Mouse (Mus musculus): ENCODE results near the gene Tubg1. TPM values are rescaled to one million over a fixed set of nuclear protein-coding genes. Genes with fewer than 3 reads are reported as not detected.
A peak's percentile ranks its signal among the peaks of the same experiment; 100 is the strongest.
"Not testable (repeated sequence)": the region's sequence is repeated elsewhere in the genome, so short reads cannot be mapped to it uniquely, and the experiment has no call there.

Gene Tubg1
- polyA plus RNA-seq, 1 experiment from 2014 or later, result 63.1 TPM

DNA sequence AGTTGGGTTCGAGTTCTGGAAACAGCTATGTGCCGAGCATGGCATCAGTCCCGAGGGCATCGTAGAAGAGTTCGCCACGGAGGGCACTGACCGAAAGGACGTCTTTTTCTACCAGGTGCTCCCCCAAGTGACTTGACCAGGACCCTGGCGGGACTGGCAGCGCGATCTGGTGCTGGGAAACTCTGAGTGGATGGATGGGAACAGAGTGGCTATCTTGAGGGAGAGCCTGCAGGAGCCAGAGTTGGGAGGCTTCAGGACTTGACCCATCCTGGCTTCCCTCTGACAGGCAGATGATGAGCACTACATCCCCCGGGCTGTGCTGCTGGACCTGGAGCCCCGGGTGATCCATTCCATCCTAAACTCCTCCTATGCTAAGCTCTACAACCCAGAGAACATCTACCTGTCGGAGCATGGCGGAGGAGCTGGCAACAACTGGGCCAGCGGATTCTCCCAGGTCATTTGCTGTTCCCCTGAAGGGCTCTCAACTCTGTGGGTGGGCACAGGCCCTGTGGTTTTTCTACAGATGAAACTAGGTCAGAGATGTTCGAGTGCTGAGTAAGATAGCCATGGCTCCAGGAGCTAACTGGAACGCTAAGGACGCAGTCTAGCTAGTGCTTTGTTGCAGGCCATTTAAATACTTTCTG is 929 bp downstream of the Tubg1 start:
- Histone ChIP-seq H3K4me2 (ENCODE audit: low read length) (peak overlapping the region; percentile 95), H3K36me3 (ENCODE audit: control insufficient read depth, insufficient read depth, low read length) (peaks cover 43% of the 10 kb centered on the region), H3K9ac (ENCODE audit: low read length) (peak overlapping the region; percentile 91), H3K9me3 (ENCODE audit: control insufficient read depth, low read length) (no peaks in the 10 kb centered on the region), H3K4me1 (ENCODE audit: control insufficient read depth in 2 of 2, insufficient read depth in 2 of 2, low read length in 2 of 2) (peaks cover 5 to 28% of the 10 kb centered on the region in 2 experiments), H3K4me3 (ENCODE audit: control insufficient read depth in 1 of 2, insufficient read depth in 1 of 2, low read depth in 1 of 2, low read length in 2 of 2) (peak overlapping the region; percentile 77 to 82), H3K27me3 (ENCODE audit: control insufficient read depth, insufficient read depth, low read length) (no peaks in the 10 kb centered on the region), H3K27ac (replicated peaks in 1 of 2; ENCODE audit: control insufficient read depth in 1 of 2, insufficient read depth in 1 of 2, low read depth in 2 of 2, low read length in 2 of 2) (peak overlapping the region; percentile 89 to 94)
- no peak for ATAC-seq (ENCODE audit: insufficient number of reproducible peaks, insufficient read depth, low FRiP score, low read depth)
- 21% methylated on average over 19 of the region's 19 CpGs for WGBS

DNA sequence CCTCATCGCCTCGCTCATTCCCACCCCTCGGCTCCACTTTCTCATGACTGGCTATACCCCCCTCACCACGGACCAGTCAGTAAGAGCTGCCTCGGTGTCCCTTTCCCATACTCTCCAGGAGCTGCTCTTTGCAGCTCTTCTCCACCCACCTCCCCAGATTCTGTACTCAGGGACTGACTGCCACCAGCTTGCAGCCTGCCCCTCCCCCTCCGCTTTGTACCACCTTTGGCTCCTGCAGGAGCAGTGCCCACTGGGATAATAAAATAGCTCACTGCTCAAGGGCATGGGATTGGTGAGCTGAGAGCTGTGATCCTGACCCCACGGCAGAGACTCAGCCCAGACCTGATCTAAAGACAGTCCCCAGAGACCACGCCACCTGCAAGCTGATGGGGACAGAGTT is 4.8 kb downstream of the Tubg1 start:
- not testable (repeated sequence) for ATAC-seq (ENCODE audit: insufficient number of reproducible peaks, insufficient read depth, low FRiP score, low read depth)
- peaks cover 50% of the 10 kb centered on the region for H3K36me3 ChIP-seq (ENCODE audit: control insufficient read depth, insufficient read depth, low read length)

DNA sequence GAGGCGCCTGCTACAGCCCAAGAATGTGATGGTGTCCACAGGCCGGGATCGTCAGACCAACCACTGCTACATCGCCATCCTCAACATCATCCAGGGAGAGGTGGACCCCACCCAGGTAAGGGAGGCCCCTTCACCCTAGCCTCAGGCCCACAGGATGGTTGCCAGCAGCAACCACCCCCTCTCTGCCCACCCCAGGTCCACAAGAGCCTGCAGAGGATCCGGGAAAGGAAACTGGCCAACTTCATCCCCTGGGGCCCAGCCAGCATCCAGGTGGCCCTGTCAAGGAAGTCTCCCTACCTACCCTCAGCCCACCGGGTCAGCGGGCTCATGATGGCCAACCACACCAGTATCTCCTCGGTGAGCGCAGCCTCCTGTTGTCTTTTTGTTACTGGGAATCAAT is 5.3 kb downstream of the Tubg1 start:
- not testable (repeated sequence) for H3K4me2 ChIP-seq (ENCODE audit: low read length); H3K27me3 ChIP-seq (ENCODE audit: control insufficient read depth, insufficient read depth, low read length); H3K9me3 ChIP-seq (ENCODE audit: control insufficient read depth, low read length); ATAC-seq (ENCODE audit: insufficient number of reproducible peaks, insufficient read depth, low FRiP score, low read depth); H3K9ac ChIP-seq (ENCODE audit: low read length); H3K4me3 ChIP-seq (ENCODE audit: control insufficient read depth in 1 of 2, insufficient read depth in 1 of 2, low read depth in 1 of 2, low read length in 2 of 2); H3K27ac ChIP-seq (replicated peaks in 1 of 2; ENCODE audit: control insufficient read depth in 1 of 2, insufficient read depth in 1 of 2, low read depth in 2 of 2, low read length in 2 of 2)
- Histone ChIP-seq H3K36me3 (ENCODE audit: control insufficient read depth, insufficient read depth, low read length) (peaks cover 50% of the 10 kb centered on the region), H3K4me1 (ENCODE audit: control insufficient read depth in 2 of 2, insufficient read depth in 2 of 2, low read length in 2 of 2) (peaks cover 3 to 13% of the 10 kb centered on the region in 2 experiments)
- WGBS, result 88% methylated on average over 8 of the region's 9 CpGs

More for the DNA sequence above, 4.8 kb downstream of the Tubg1 start:
- not testable (repeated sequence) for H3K27me3 ChIP-seq (ENCODE audit: control insufficient read depth, insufficient read depth, low read length); H3K9me3 ChIP-seq (ENCODE audit: control insufficient read depth, low read length); H3K27ac ChIP-seq (replicated peaks in 1 of 2; ENCODE audit: control insufficient read depth in 1 of 2, insufficient read depth in 1 of 2, low read depth in 2 of 2, low read length in 2 of 2); H3K4me2 ChIP-seq (ENCODE audit: low read length); H3K4me3 ChIP-seq (ENCODE audit: control insufficient read depth in 1 of 2, insufficient read depth in 1 of 2, low read depth in 1 of 2, low read length in 2 of 2); H3K9ac ChIP-seq (ENCODE audit: low read length)
- peaks cover 3 to 11% of the 10 kb centered on the region in 2 experiments; a peak in 3 of 4 replicates for H3K4me1 ChIP-seq (ENCODE audit: control insufficient read depth in 2 of 2, insufficient read depth in 2 of 2, low read length in 2 of 2)
- WGBS, result 94% methylated on average over 8 of the region's 8 CpGs

DNA sequence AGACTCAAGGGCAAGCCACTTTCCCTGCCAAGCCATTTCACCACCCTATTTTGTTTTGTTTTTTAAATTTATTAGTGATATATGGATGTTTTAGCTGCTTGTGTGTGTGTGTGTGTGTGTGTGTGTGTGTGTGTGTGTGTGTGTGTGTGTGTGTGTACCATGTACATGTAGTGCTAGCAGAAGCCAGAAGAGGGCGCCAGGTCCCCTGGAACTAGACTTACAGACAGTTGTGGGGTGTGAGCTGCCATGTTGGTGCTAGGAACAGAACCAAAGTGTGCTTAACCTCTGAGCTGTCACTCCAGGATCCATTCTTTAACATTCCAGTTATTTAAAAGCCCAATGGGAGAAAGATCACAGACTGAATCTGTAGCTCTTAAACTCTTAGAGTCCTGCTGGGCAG is 7.3 kb downstream of the Tubg1 start:
- H3K27ac ChIP-seq (replicated peaks in 1 of 2; ENCODE audit: control insufficient read depth in 1 of 2, insufficient read depth in 1 of 2, low read depth in 2 of 2, low read length in 2 of 2), result no peak overlapping the region
- no peak overlapping the region for H3K4me3 ChIP-seq (ENCODE audit: control insufficient read depth in 1 of 2, insufficient read depth in 1 of 2, low read depth in 1 of 2, low read length in 2 of 2)
- ATAC-seq (ENCODE audit: insufficient number of reproducible peaks, insufficient read depth, low FRiP score, low read depth), result no peak
- peaks cover 11 to 15% of the 10 kb centered on the region in 2 experiments; a peak in 3 of 4 replicates for H3K4me1 ChIP-seq (ENCODE audit: control insufficient read depth in 2 of 2, insufficient read depth in 2 of 2, low read length in 2 of 2)
- no peaks in the 10 kb centered on the region for H3K27me3 ChIP-seq (ENCODE audit: control insufficient read depth, insufficient read depth, low read length)
- H3K9ac ChIP-seq (ENCODE audit: low read length), result no peak overlapping the region
- H3K36me3 ChIP-seq (ENCODE audit: control insufficient read depth, insufficient read depth, low read length), result peaks cover 44% of the 10 kb centered on the region
- 67% methylated on average over 1 of the region's 1 CpGs for WGBS
- no peaks in the 10 kb centered on the region for H3K9me3 ChIP-seq (ENCODE audit: control insufficient read depth, low read length)
- H3K4me2 ChIP-seq (ENCODE audit: low read length), result no peak overlapping the region

DNA sequence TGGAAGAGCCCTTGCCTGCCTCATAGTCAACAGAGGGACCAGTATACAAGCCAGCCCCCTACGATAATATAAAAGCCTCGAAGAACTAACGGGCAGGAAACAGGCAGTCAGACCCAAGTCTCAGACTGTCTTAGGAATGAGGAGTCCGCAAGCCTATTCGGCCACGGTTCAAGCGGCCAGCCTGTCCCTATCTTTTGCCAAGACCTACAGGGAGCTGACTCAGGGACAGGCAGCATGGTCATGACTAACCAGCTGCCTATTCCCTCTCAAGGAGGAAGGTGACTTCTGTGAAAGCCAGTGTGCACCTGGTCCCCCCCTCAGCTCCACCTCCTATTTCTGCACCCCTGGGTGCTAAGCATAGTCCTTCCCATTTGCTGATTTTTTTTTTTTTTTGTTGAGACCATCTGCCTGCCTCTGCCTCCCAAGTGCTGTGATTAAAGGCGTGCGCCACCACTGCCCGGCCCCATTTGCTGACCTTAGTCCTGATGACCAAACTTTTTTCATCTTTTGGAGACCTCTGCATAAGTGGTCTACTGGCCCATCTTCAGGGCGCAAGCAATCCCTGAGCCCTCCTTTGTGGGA is 9.3 kb downstream of the Tubg1 start:
- 78% methylated on average over 11 of the region's 11 CpGs for WGBS
- H3K9me3 ChIP-seq (ENCODE audit: control insufficient read depth, low read length), result no peaks in the 10 kb centered on the region
- H3K4me3 ChIP-seq (ENCODE audit: control insufficient read depth in 1 of 2, insufficient read depth in 1 of 2, low read depth in 1 of 2, low read length in 2 of 2), result no peak overlapping the region
- no peak overlapping the region for H3K9ac ChIP-seq (ENCODE audit: low read length)
- peaks cover 11 to 15% of the 10 kb centered on the region in 2 experiments; a peak in 3 of 4 replicates for H3K4me1 ChIP-seq (ENCODE audit: control insufficient read depth in 2 of 2, insufficient read depth in 2 of 2, low read length in 2 of 2)
- H3K36me3 ChIP-seq (ENCODE audit: control insufficient read depth, insufficient read depth, low read length), result peaks cover 24% of the 10 kb centered on the region
- H3K27me3 ChIP-seq (ENCODE audit: control insufficient read depth, insufficient read depth, low read length), result no peaks in the 10 kb centered on the region
- H3K4me2 ChIP-seq (ENCODE audit: low read length), result no peak overlapping the region
- peak overlapping the region in 1 of 2 experiments; percentile 50; a peak in 1 of 4 replicates for H3K27ac ChIP-seq (replicated peaks in 1 of 2; ENCODE audit: control insufficient read depth in 1 of 2, insufficient read depth in 1 of 2, low read depth in 2 of 2, low read length in 2 of 2)
- no peak for ATAC-seq (ENCODE audit: insufficient number of reproducible peaks, insufficient read depth, low FRiP score, low read depth)

DNA sequence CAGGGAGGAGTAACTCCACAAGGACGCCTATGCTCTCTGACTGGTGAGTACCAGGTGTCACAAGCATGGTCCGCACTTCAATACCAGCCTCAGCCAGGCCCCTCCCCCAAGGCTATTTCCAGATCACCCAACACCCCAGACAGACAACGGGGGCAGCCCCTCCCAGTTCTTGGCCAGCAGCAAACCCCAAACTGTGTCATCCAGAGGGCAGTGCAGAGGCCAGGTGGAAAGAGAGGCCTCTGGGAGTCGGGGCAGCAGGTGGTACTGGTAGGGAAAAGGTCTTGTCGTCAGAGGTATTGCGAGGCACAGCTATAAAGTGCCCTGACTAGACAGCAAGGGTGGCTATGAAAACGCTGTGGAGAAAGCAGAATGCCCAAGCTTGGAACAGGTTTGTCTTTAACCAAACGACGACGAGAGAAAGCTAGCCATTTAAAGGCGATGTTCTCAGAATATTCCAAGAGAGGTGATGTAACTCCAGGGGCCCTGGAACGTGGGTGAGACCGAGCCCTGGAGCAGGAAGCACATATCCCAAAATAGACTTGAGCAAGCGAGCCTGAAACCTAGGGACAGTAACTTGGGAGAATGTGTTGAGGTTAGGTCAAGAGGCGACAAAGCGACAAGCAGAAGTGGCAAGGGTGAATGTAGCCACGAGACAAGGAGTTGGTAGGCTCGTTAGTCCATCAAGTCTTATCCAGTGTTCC is 10.5 kb downstream of the Tubg1 start:
- Histone ChIP-seq H3K9ac (ENCODE audit: low read length) (0 out of 2 replicates have a peak overlapping the region, but pooled peaks have one; percentile 4), H3K4me1 (ENCODE audit: control insufficient read depth in 2 of 2, insufficient read depth in 2 of 2, low read length in 2 of 2) (peaks cover 13 to 19% of the 10 kb centered on the region in 2 experiments; a peak in 3 of 4 replicates), H3K9me3 (ENCODE audit: control insufficient read depth, low read length) (no peaks in the 10 kb centered on the region), H3K4me2 (ENCODE audit: low read length) (peak overlapping the region; percentile 28), H3K4me3 (ENCODE audit: control insufficient read depth in 1 of 2, insufficient read depth in 1 of 2, low read depth in 1 of 2, low read length in 2 of 2) (no peak overlapping the region), H3K27ac (replicated peaks in 1 of 2; ENCODE audit: control insufficient read depth in 1 of 2, insufficient read depth in 1 of 2, low read depth in 2 of 2, low read length in 2 of 2) (peak overlapping the region; percentile 79 to 90), H3K27me3 (ENCODE audit: control insufficient read depth, insufficient read depth, low read length) (no peaks in the 10 kb centered on the region), H3K36me3 (ENCODE audit: control insufficient read depth, insufficient read depth, low read length) (peaks cover 19% of the 10 kb centered on the region)
- WGBS, result 14% methylated on average over 18 of the region's 18 CpGs
- peak; percentile 64 for ATAC-seq (ENCODE audit: insufficient number of reproducible peaks, insufficient read depth, low FRiP score, low read depth)

DNA sequence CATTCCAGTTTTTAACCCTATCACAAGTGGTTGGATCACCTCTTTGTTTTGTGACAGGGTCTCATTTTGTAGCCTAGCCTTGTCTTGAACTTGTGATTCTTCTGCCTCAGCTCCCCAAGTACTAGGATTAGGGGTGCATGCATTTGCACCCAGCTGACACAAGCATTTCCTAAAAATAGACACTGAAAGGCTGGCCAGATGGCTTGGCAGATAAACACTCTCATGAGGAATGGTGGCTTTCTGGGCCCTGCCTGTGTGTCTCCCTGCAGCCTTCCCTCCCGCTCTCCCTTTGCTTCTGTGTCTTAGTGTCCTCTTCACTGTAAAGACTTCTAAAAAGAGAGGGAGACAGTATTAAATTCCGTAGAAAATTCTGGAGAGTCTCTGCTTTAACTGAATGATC is 11.4 kb downstream of the Tubg1 start:
- Histone ChIP-seq H3K9me3 (ENCODE audit: control insufficient read depth, low read length) (no peaks in the 10 kb centered on the region), H3K4me2 (ENCODE audit: low read length) (no peak overlapping the region), H3K4me1 (ENCODE audit: control insufficient read depth in 2 of 2, insufficient read depth in 2 of 2, low read length in 2 of 2) (peaks cover 13 to 19% of the 10 kb centered on the region in 2 experiments; a peak in 3 of 4 replicates), H3K27me3 (ENCODE audit: control insufficient read depth, insufficient read depth, low read length) (no peaks in the 10 kb centered on the region), H3K27ac (replicated peaks in 1 of 2; ENCODE audit: control insufficient read depth in 1 of 2, insufficient read depth in 1 of 2, low read depth in 2 of 2, low read length in 2 of 2) (peak overlapping the region in 1 of 2 experiments; percentile 79; a peak in 2 of 4 replicates), H3K9ac (ENCODE audit: low read length) (no peak overlapping the region), H3K4me3 (ENCODE audit: control insufficient read depth in 1 of 2, insufficient read depth in 1 of 2, low read depth in 1 of 2, low read length in 2 of 2) (no peak overlapping the region), H3K36me3 (ENCODE audit: control insufficient read depth, insufficient read depth, low read length) (peaks cover 9% of the 10 kb centered on the region)
- 87% methylated on average over 2 of the region's 2 CpGs for WGBS
- no peak for ATAC-seq (ENCODE audit: insufficient number of reproducible peaks, insufficient read depth, low FRiP score, low read depth)
